In the genomic region with DNA sequence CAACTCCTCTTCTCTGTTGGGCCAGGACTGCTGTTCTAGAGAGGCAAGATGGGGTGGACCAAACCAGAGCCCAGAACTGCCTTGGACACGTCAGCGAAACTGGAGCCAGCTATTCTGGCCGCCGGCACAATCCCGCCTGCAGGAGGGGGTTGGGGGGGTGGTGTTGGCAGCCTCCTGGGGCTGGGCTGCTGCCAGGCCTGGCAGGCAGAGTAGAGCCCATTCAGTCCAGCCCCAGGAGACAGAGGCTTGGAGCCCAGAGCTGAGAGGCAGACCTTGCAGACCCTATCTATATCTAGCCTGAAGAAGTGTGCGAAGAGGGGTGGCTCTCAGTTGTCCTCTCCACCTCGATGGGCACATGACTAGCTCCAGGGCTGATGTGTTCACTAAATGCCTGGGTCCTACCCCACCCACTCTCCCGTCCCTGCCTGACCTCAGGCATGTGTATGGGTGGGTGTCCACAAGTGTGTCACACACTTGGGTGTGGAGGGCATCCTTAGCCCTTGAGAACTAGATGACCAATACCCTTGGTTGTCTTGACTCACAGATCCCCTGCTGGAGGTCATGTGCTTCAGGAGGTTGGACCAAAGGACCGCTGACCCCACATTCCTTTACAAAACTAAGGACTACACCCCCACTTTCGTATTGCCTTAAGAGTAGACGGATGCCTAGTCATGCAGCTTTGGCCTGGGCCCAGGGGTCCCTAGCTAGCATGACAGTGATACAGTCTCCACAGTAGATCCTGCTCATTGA, we compare ENCODE assay signal across 8 mouse cellular contexts. TPM values are rescaled to one million over a fixed set of nuclear protein-coding genes. Genes with fewer than 3 reads are reported as not detected.
A peak's percentile ranks its signal among the peaks of the same experiment; 100 is the strongest.
DNase-seq lines count a peak whose midpoint lies in the region; ATAC-seq and TF ChIP-seq lines count a peak whose summit lies in the region.

No protein-coding gene starts in this region.

- peak; percentile 94 for DNase-seq in adrenal gland, postnatal 10 days
- peak; percentile 85 to 90 for DNase-seq in cerebellum, postnatal 25 days
- peak; percentile 88 to 90 for DNase-seq in heart, adult 18-20 months
- DNase-seq in kidney, adult 8-10 months, result peak; percentile 88 to 90
- peak; percentile 81 to 82 for DNase-seq in left cerebral cortex, postnatal 36 days (ENCODE audit: low spot score in 2 of 2)
- peak; percentile 88 for DNase-seq in ovary, postnatal 36 days (ENCODE audit: low spot score)
- DNase-seq in thymus, adult 2 months, result no peak

- H3K4me3 ChIP-seq in thymus, adult 2 months (ENCODE audit: control insufficient read depth, insufficient read depth, low read length), result no peak overlapping the region

- no peak overlapping the region for H3K27ac ChIP-seq in thymus, adult 2 months (ENCODE audit: control insufficient read depth, insufficient read depth, low read length)

- TF ChIP-seq CTCF in thymus, adult 2 months (IDR thresholded peaks at IDR 0.05; ENCODE audit: borderline replicate concordance, control insufficient read depth, extremely low read depth, insufficient read depth, low read length, poor library complexity), result no peak

- intact Hi-C loops in left cerebral cortex, postnatal 36 days (cut with DNase I), result no loop called here

- no peak for TF ChIP-seq POLR2A in thymus, adult 2 months (IDR thresholded peaks at IDR 0.05; ENCODE audit: control insufficient read depth, extremely low read depth, insufficient read depth, low read length, poor library complexity)

- H3K27me3 ChIP-seq in thymus, adult 2 months (ENCODE audit: control insufficient read depth, insufficient read depth, low read length), result no peaks in the 10 kb centered on the region

- peaks cover 8% of the 10 kb centered on the region; the same call in 1 of the 2 replicates for H3K36me3 ChIP-seq in thymus, adult 2 months (ENCODE audit: control insufficient read depth, insufficient read depth, low read length)

- WGBS in thymus, adult 2 months, result 93% methylated on average over 11 of the region's 11 CpGs

- ATAC-seq in monocyte, adult 5-6 weeks (replicated peaks; ENCODE audit: insufficient number of reproducible peaks, low FRiP score, low TSS enrichment, poor library complexity, severe bottlenecking), result no peak

- no peaks in the 10 kb centered on the region for H3K4me1 ChIP-seq in thymus, adult 2 months (replicated peaks; ENCODE audit: control insufficient read depth, insufficient read depth, low read length)

RNA-seq across cellular contexts. Expression of a gene that starts 4.1 kb away (rescaled TPM):
- 100 to 1,000 TPM; 161 to 167 TPM for total RNA-seq in adrenal gland, postnatal 10 days (2021)
- 100 to 1,000 TPM; 152 to 155 TPM for total RNA-seq in heart, adult 18-20 months (2021)
- 10 to 100 TPM; 59.4 to 66.5 TPM for total RNA-seq in left cerebral cortex, postnatal 36 days (2021)
- 25.9 to 34.1 TPM (median 26.3 TPM) in 3 replicates for total RNA-seq in monocyte, adult 5-6 weeks (2017)
- 18.3 and 19.7 TPM in 2 replicates for polyA plus RNA-seq in thymus, adult 2 months (2012; rRNA removed)

RNA-seq across cellular contexts. Expression of a gene that starts 4.1 kb away (rescaled TPM):
- 10 to 100 TPM; 10.0 to 14.7 TPM for total RNA-seq in adrenal gland, postnatal 10 days (2021)
- total RNA-seq in heart, adult 18-20 months (2021), result 1 to 10 TPM; 7.7 to 9.7 TPM
- 10 to 100 TPM in 1 of 2 experiments, 1 to 10 TPM in 1; 9.8 to 11.2 TPM for total RNA-seq in left cerebral cortex, postnatal 36 days (2021)
- total RNA-seq in monocyte, adult 5-6 weeks (2017), result 0.19 to 0.43 TPM (median 0.39 TPM) in 3 replicates
- polyA plus RNA-seq in thymus, adult 2 months (2012; rRNA removed), result 5.3 and 8.1 TPM in 2 replicates

RNA-seq across cellular contexts. Expression of a gene that starts 19.1 kb away (rescaled TPM):
- total RNA-seq in adrenal gland, postnatal 10 days (2021), result 100 to 1,000 TPM; 115 to 116 TPM
- 100 to 1,000 TPM; 154 TPM for total RNA-seq in heart, adult 18-20 months (2021)
- 10 to 100 TPM; 75.3 to 86.0 TPM for total RNA-seq in left cerebral cortex, postnatal 36 days (2021)
- total RNA-seq in monocyte, adult 5-6 weeks (2017), result 5.1 to 18.7 TPM (median 14.8 TPM) in 3 replicates
- polyA plus RNA-seq in thymus, adult 2 months (2012; rRNA removed), result 35.7 and 40.4 TPM in 2 replicates

RNA-seq across cellular contexts. Expression of a gene that starts 35.7 kb away (rescaled TPM):
- total RNA-seq in adrenal gland, postnatal 10 days (2021), result 10 to 100 TPM; 27.9 to 38.7 TPM
- 10 to 100 TPM; 12.7 to 14.2 TPM for total RNA-seq in heart, adult 18-20 months (2021)
- total RNA-seq in left cerebral cortex, postnatal 36 days (2021), result 100 to 1,000 TPM in 1 of 2 experiments, 10 to 100 TPM in 1; 88.4 to 100 TPM
- total RNA-seq in monocyte, adult 5-6 weeks (2017), result 28.4 to 62.6 TPM (median 29.8 TPM) in 3 replicates
- polyA plus RNA-seq in thymus, adult 2 months (2012; rRNA removed), result 391 and 423 TPM in 2 replicates

RNA-seq across cellular contexts. Expression of a gene that starts 49.3 kb away (rescaled TPM):
- 10 to 100 TPM; 22.9 to 34.3 TPM for total RNA-seq in adrenal gland, postnatal 10 days (2021)
- total RNA-seq in heart, adult 18-20 months (2021), result 1 to 10 TPM; 6.2 to 8.5 TPM
- 10 to 100 TPM; 12.0 to 13.2 TPM for total RNA-seq in left cerebral cortex, postnatal 36 days (2021)
- total RNA-seq in monocyte, adult 5-6 weeks (2017), result 0.19 to 0.76 TPM (median 0.64 TPM) in 3 replicates
- 11.8 and 14.3 TPM in 2 replicates for polyA plus RNA-seq in thymus, adult 2 months (2012; rRNA removed)
